Mouse (Mus musculus): ENCODE data around the gene Mut.

DNA sequence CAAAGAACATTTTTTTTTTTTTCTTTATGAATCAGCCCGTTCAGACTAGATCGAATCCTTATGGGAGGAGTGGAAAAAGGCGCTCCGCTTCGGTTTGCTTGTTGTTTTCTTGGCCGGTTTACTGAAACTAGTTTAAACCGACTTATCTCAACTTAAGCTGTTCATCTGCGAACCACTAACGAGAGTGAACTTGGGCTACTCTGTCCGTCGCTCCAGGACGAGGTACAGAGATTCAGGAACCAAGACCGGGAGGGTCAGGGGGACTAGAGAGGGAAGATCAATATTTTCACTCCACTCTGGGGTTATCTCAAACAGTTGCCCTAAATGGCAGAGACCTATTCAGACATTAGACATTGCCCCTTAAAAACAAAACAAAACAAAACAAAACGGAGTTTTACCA lies 500 bp upstream of the Mut start:
- TF ChIP-seq E2F4 (IDR thresholded peaks at IDR 0.05; ENCODE audit: borderline replicate concordance, low read depth, low read length) = no peak
- no peak for TF ChIP-seq POLR2A (IDR thresholded peaks at IDR 0.05; ENCODE audit: control insufficient read depth in 1 of 2, insufficient read depth in 1 of 2, low read depth in 1 of 2, low read length in 2 of 2, poor library complexity in 1 of 2)
- no peak for TF ChIP-seq ZC3H11A (IDR thresholded peaks at IDR 0.05; ENCODE audit: low read depth, low read length)
- TF ChIP-seq CTCF (IDR thresholded peaks at IDR 0.05 in 2 of 3, conservative IDR thresholded peaks at IDR 0.05 in 1 of 3; ENCODE audit: control insufficient read depth in 1 of 3, insufficient read depth in 1 of 3, low read depth in 2 of 3, low read length in 3 of 3, poor library complexity in 1 of 3, severe bottlenecking in 1 of 3) = no peak
- no peak for TF ChIP-seq USF1 (IDR thresholded peaks at IDR 0.05; ENCODE audit: low read depth, low read length)
- TF ChIP-seq MAFK (IDR thresholded peaks at IDR 0.05; ENCODE audit: borderline replicate concordance, low read depth, low read length) = no peak
- no peak for TF ChIP-seq GATA1 (IDR thresholded peaks at IDR 0.05; ENCODE audit: low read depth, low read length)
- TF ChIP-seq CHD1 (IDR thresholded peaks at IDR 0.05; ENCODE audit: low read depth, low read length) = no peak
- TF ChIP-seq MXI1 (IDR thresholded peaks at IDR 0.05; ENCODE audit: low read depth, low read length) = no peak
